Mouse (Mus musculus) olfactory bulb, adult 2 months (tissue): ENCODE measurements around the gene Cebpe. TPM values are rescaled to one million over a fixed set of nuclear protein-coding genes. Genes with fewer than 3 reads are reported as not detected.

Experiments
- H3K27ac ChIP-seq: fragments of 200-500 bp; 2 replicates; pipeline ENCODE4 v1.5.1; 2012; ENCODE audit warnings: low read depth, low read length; ENCODE audit not compliant: insufficient read depth
- H3K4me1 ChIP-seq: fragments of 200-500 bp; 2 replicates; pipeline ENCODE4 v1.6.1; 2012; ENCODE audit warnings: low read length; ENCODE audit not compliant: control insufficient read depth, insufficient read depth
- H3K4me3 ChIP-seq: fragments of 200-500 bp; 2 replicates; pipeline ENCODE4 v1.5.1; 2012; ENCODE audit warnings: mild to moderate bottlenecking, low read depth, low read length, moderate library complexity; ENCODE audit not compliant: insufficient read depth
- CTCF ChIP-seq: fragments of 200-500 bp; IDR thresholded peaks from 2 replicates; pipeline ENCODE4 v1.5.1; 2012; ENCODE audit warnings: low read depth, mild to moderate bottlenecking, low read length, moderate library complexity; ENCODE audit not compliant: insufficient read depth
- POLR2A ChIP-seq: fragments of 200-500 bp; IDR thresholded peaks from 2 replicates; pipeline ENCODE4 v1.6.1; 2012; ENCODE audit warnings: mild to moderate bottlenecking, low read depth, low read length, moderate library complexity; ENCODE audit not compliant: insufficient read depth
- WGBS: fragments of 180-500 bp; shearing (Covaris S2); methylation state at CpG from one replicate; pipeline ENCODE4 v1.1.7; 2018; 5-methylcytosine and 5-hydroxymethylcytosine counted together
- polyA plus RNA-seq: library from polyadenylated mRNA; stranded (reverse); fragments of >200 nt; gene quantifications from 2 replicates; pipeline ENCODE4 v1.2.4, GENCODE M21; 2012; ENCODE audit warnings: low replicate concordance; ENCODE audit not compliant: missing spikeins, insufficient read depth, insufficient read length

Gene Cebpe
- polyA plus RNA-seq, 1 experiment = not detected

DNA sequence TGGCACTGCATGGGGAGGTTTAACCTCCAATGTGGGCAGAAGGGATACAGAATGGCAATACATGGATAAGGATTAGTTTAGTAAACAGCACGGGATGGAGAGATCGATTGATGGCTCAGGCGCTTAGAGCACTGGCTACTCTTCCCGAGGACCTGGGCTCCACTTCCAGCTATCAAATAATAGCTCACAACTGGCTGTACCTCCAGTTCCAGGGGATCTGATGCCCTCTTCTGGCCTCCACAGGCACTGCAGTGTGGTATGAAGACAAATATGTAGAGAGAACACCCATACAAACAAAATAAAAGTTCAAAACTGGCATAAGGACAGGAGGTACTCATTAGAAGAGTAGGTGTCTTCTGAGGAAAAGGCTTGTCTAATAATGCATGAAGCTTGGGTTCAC, 42.6 kb downstream of the Cebpe start:
- no peak overlapping the region for H3K4me3 ChIP-seq
- WGBS = 66% methylated on average over 4 of the region's 4 CpGs
- TF ChIP-seq POLR2A (no peak), CTCF (no peak)
- no peak overlapping the region for H3K27ac ChIP-seq
- H3K4me1 ChIP-seq = peaks cover 5% of the 10 kb centered on the region; the same call in 1 of the 2 replicates

GRCm38 (mm10) chr14:54664477-54665222, 47.3 kb downstream of the Cebpe start:
- WGBS = 55% methylated on average over 10 of the region's 10 CpGs
- no peak overlapping the region for H3K4me3 ChIP-seq
- no peak overlapping the region for H3K27ac ChIP-seq
- no peak for TF ChIP-seq POLR2A
- TF ChIP-seq CTCF = no peak
- H3K4me1 ChIP-seq = peaks cover 7% of the 10 kb centered on the region; the same call in 1 of the 2 replicates

Other genes with a start within 250 kb of the Cebpe start
- not detected in 2 replicates for gene Lrp10, start 248.0 kb downstream of the Cebpe start, polyA plus RNA-seq
- not detected in 2 replicates for gene Rem2, start 236.1 kb downstream of the Cebpe start, polyA plus RNA-seq
- gene Prmt5, start 194.6 kb downstream of the Cebpe start, polyA plus RNA-seq = not detected in 2 replicates
- not detected in 2 replicates for gene Haus4, start 157.6 kb downstream of the Cebpe start, polyA plus RNA-seq
- not detected in 2 replicates for gene Ajuba, start 134.6 kb downstream of the Cebpe start, polyA plus RNA-seq
- not detected in 2 replicates for gene 4931414P19Rik, start 106.2 kb downstream of the Cebpe start, polyA plus RNA-seq
- gene Psmb5, start 94.2 kb downstream of the Cebpe start, polyA plus RNA-seq = not detected in 2 replicates
- not detected in 2 replicates for gene Psmb11, start 90.7 kb downstream of the Cebpe start, polyA plus RNA-seq
- gene Gm17606, start 71.2 kb downstream of the Cebpe start, polyA plus RNA-seq = not detected in 2 replicates
- not detected in 2 replicates for gene Cdh24, start 70.8 kb downstream of the Cebpe start, polyA plus RNA-seq
- gene 1700123O20Rik, start 26.0 kb downstream of the Cebpe start, polyA plus RNA-seq = not detected in 2 replicates
- gene Acin1, start 25.2 kb downstream of the Cebpe start, polyA plus RNA-seq = 835 TPM in 1 of 2 replicates, not detected in the other
- gene Gm29776, start 13.3 kb downstream of the Cebpe start, polyA plus RNA-seq = not detected in 2 replicates
- gene Slc7a8, start 69.8 kb upstream of the Cebpe start, polyA plus RNA-seq = not detected in 2 replicates
- not detected in 2 replicates for gene Rnf212b, start 102.0 kb upstream of the Cebpe start, polyA plus RNA-seq
- gene Homez, start 158.8 kb upstream of the Cebpe start, polyA plus RNA-seq = not detected in 2 replicates
- not detected in 2 replicates for gene Ppp1r3e, start 165.4 kb upstream of the Cebpe start, polyA plus RNA-seq
- 145 TPM in 1 of 2 replicates, not detected in the other for gene Bcl2l2, start 171.2 kb upstream of the Cebpe start, polyA plus RNA-seq
- gene Gm20521, start 171.3 kb upstream of the Cebpe start, polyA plus RNA-seq = not detected in 2 replicates
- gene Pabpn1, start 180.3 kb upstream of the Cebpe start, polyA plus RNA-seq = not detected in 2 replicates
- 220 TPM in 1 of 2 replicates, not detected in the other for gene Slc22a17, start 201.0 kb upstream of the Cebpe start, polyA plus RNA-seq
- not detected in 2 replicates for gene Efs, start 214.0 kb upstream of the Cebpe start, polyA plus RNA-seq
- not detected in 2 replicates for gene Il25, start 220.5 kb upstream of the Cebpe start, polyA plus RNA-seq
- gene Cmtm5, start 224.1 kb upstream of the Cebpe start, polyA plus RNA-seq = not detected in 2 replicates